Mouse (Mus musculus) brain, embryonic 14.5 days (tissue): Measurements from ENCODE around the gene Prkg1.

ENCODE experiments used
- CTCF ChIP-seq: fragments of 200-500 bp; IDR thresholded peaks from 2 replicates; pipeline ENCODE4 v1.5.1; 2012; ENCODE audit warnings: inconsistent platforms, mild to moderate bottlenecking, moderate library complexity, borderline replicate concordance; ENCODE audit not compliant: insufficient read depth, insufficient read length; ENCODE audit errors: extremely low read depth
- POLR2A ChIP-seq: fragments of 200-500 bp; IDR thresholded peaks from 2 replicates; pipeline ENCODE4 v1.6.1; 2012; ENCODE audit warnings: mild to moderate bottlenecking, inconsistent platforms, borderline replicate concordance; ENCODE audit not compliant: poor library complexity, insufficient read depth, insufficient read length, severe bottlenecking; ENCODE audit errors: extremely low read depth

DNA sequence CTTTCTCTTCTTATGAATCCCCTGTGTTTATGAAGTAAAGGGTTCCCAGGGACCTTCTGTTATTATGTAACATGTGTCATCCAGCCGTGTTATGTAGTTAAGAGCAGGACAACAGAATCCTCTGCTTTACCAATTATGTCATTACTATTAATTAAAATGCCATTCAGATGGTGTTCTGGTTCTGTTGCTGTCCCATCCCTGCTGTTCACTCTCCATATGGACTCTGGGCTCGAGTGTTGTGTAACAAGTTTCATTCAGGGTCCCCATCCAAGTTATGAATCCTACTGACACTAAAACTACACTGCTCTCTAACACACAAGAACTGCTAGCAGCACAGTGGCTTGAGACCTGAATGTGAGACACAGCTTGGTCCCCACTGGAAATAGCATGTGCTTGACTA, 102.0 kb downstream of the Prkg1 start:
- no peak for TF ChIP-seq CTCF
- TF ChIP-seq POLR2A, result no peak
